Mouse (Mus musculus): Measurements from ENCODE around the gene Zfp592.
"Not testable (repeated sequence)": the region's sequence is repeated elsewhere in the genome, so short reads cannot be mapped to it uniquely, and the experiment has no call there.

Gene Zfp592

DNA sequence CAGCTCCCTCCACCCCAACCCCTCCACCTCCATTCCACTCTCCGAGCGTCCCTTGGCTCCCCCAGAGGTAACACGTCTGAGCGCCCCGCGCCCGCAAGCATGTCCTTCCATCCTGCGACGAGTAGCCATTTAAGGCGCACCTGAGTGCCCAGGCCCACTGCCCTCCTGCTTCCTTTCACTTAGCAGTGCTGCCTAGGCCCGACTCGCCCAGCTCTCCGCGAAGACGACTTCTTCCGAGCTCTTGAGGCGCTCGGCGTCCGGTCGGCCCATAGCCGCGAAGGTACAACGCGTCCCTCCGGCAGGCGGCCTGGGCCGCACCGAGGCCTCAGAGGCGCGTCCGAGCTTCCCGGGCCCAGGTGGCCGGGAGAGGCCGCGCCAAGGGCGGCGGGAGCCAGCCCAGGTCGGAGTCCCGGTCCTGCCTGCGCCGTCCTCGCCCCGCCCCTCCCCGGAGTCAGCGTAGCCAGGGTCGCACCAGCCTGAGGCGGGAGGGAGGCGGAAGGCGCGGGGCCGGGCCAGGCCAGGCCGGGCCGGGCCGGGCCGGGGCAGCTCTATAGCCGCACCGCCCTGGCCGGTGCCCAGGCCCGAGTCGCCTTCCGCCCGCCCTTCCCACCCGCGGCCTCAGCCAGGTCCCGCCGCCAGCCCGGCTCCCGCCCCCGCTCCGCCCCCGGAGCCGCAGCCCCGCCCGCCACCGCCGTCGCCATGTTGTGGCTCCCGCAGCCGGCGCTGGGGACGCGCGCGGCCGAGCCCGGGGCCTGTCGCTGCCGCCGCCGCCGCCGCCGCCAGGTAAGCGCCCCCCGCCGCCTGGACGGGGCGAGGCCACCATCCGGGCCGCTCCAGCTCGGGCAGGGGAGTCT lies at the start of gene Zfp592:
Gene Zfp592 (plus strand): TSS at position 702 of the 854 bp plus-strand sequence.
- peak; percentile 76 for DNase-seq

- peak; percentile 89 for DNase-seq
Observed at GRCm38 (mm10) chr7:80947445-80948350, 45.8 kb upstream of the Zfp592 start, which contains the start of gene Sec11a. Gene Sec11a, minus strand, starts transcription at chr7:80947780.

- DNase-seq, result no peak
Observed at GRCm38 (mm10) chr7:80951461-80951860, 42.0 kb upstream of the Zfp592 start.

GRCm38 (mm10) chr7:80952140-80952539 lies 41.3 kb upstream of the Zfp592 start:
- no peak for DNase-seq

DNA sequence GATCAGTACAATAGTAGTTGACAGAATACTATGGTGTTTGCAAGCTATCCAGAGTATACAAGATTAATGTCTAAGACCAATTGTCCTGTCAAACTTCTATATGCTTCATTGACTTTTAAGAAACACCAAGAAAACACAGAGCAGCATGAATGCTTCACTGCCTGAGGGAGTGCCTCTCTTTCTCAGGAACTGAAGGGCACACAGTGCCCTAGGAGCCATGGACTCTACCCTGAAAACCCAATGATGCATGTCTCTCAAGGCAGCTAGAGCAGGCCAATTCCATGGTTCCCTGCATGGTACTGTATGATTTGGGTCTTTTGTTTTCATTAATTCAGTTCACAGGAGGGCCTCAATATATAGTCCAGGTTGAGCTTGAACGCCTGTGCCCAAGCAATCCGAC lies 39.2 kb upstream of the Zfp592 start:
- DNase-seq, result no peak

GRCm38 (mm10) chr7:80956891-80957290 lies 36.6 kb upstream of the Zfp592 start:
- no peak for DNase-seq

- DNase-seq, result no peak
Observed at GRCm38 (mm10) chr7:80959003-80959402, 34.5 kb upstream of the Zfp592 start.

- no peak for DNase-seq
Observed at GRCm38 (mm10) chr7:80962799-80963198, 30.7 kb upstream of the Zfp592 start.

DNA sequence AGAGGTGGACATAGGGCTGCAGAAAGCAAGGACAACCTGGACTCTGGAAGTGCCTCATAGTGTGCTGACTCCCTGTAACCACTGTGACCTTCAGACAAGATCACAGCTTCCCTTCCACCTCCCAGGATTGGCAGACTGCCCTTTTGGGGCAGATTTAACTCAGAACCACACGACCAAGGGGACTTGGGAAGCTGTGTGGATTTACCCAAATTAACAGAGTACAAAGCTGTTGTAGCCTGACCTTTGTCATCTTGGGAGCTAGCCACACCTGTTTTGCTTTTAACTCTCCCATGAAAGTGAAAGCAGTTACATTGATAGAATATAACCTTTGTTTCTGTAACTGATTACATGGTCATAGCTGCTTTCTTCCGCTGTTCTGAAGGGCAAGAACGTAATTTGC lies 22.6 kb upstream of the Zfp592 start:
- DNase-seq, result no peak

- no peak for DNase-seq
Observed at GRCm38 (mm10) chr7:80971419-80971818, 22.1 kb upstream of the Zfp592 start.

GRCm38 (mm10) chr7:80972082-80972481 lies 21.4 kb upstream of the Zfp592 start:
- no peak for DNase-seq

GRCm38 (mm10) chr7:80972920-80973637 lies 20.4 kb upstream of the Zfp592 start:
- DNase-seq, result not testable (repeated sequence)

DNA sequence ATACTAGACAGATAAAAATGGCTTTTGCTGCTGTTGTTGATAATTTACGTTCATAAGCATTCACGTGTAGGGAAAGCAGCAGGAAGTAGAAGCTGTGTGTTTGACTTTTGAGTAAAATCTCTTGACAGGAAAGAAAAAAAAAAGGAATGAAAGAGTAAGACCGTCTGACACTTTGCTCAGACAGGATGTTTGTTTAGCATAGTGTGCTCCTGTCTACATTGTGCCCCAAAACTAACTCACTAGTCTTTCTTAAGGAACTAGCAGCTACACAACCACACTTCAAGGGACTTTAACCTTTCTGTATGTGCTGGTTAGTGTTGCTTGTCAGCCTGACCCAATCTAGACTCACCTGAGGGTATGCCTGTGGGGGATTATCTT lies 19.9 kb upstream of the Zfp592 start:
- not testable (repeated sequence) for DNase-seq

DNA sequence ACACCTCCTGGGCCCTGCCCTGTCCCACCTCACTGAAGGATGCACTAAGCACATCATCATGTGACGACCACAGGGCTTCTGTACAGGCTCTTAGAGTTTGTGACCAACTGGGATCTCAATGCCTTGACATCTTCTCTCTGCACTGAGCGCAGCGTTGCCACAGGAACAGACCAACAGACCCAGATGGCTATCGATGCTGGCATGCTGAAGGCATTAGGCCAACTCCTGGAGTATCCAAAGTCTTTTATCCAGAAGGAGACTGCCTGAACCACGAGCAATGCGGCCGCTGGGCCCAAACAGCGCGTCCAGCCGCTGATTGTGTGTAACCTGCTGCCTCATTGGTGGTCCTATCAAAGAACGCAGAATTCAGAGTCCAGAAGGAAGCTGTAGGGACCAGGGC lies 12.9 kb upstream of the Zfp592 start:
- no peak for DNase-seq

DNA sequence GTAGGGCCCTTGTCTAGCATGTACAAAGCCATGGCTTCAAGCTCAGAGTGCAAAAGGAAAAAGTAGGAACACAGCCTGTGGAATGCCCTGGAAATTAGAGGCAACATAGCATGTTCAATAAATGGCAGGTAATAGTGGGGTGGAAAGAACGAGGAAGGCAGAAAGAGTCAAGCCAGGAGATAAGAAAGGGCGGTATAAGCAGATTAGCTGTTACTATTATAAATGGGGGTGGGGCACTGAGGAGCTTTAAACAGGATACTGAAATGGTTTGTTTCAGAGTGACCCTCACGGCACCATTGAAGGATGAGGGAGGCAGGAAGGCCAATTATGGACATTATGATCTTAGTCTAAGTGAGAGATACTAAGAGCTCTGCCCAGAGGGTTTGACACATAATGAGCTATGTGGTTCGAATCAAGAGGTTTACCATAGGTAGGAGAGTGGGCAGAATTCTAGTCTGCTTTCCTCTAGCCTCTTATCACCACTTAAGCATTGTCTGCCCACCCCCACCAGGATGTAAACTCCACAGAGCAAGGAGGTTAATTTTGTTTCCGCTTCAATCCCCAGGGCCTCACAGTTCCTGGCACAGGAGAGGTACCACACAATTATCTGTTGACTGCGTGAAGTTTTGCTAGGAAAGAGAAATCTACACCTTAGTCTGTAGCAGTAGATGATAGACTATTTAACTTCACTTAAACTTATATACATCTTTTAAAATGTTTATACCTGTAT lies 6.9 kb upstream of the Zfp592 start:
- DNase-seq, result no peak

- DNase-seq, result no peak
Observed at GRCm38 (mm10) chr7:80987805-80988625, 5.5 kb upstream of the Zfp592 start.

DNA sequence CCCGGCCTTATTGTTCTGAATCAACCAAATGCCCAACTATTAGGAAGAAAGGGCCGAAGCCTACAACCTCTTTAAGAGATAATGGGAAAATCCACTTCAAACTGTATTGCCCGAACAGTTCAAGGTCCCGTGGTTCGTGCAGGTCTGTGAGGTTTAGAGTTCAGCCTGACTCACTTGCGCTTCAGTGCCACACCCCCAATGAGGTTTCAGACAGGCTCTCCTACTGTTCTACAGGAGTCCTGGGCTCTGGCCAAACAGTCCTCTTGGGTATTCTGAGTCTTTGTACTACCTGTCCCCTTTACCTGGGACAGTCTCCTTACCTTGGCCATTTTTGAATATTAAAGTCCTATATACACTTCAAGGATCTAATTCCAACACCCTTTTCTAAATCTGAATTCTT lies 3.2 kb upstream of the Zfp592 start:
- no peak for DNase-seq

DNA sequence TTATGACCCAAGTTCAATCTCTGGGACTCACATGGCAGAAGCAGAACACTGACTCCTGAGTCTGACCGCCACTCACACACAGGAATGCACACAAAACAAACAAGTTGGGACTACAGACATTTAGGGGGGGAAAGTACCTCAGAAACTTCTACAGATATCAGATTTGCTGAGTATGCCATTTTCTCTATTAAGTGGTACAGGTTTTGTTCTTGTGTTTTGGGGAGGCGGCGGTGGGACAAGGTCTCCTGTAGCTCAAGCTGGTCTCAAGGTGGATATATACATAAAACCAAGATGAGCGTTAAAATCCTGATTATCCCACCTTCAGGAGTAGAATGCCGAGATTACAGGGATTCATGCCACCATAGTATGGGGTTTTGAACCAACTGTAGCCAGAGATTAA lies 1.9 kb upstream of the Zfp592 start:
- no peak for DNase-seq

GRCm38 (mm10) chr7:80992063-80992462 lies 1.4 kb upstream of the Zfp592 start:
- DNase-seq, result no peak

GRCm38 (mm10) chr7:80992631-80992979 lies 876 bp upstream of the Zfp592 start:
- no peak for DNase-seq

DNA sequence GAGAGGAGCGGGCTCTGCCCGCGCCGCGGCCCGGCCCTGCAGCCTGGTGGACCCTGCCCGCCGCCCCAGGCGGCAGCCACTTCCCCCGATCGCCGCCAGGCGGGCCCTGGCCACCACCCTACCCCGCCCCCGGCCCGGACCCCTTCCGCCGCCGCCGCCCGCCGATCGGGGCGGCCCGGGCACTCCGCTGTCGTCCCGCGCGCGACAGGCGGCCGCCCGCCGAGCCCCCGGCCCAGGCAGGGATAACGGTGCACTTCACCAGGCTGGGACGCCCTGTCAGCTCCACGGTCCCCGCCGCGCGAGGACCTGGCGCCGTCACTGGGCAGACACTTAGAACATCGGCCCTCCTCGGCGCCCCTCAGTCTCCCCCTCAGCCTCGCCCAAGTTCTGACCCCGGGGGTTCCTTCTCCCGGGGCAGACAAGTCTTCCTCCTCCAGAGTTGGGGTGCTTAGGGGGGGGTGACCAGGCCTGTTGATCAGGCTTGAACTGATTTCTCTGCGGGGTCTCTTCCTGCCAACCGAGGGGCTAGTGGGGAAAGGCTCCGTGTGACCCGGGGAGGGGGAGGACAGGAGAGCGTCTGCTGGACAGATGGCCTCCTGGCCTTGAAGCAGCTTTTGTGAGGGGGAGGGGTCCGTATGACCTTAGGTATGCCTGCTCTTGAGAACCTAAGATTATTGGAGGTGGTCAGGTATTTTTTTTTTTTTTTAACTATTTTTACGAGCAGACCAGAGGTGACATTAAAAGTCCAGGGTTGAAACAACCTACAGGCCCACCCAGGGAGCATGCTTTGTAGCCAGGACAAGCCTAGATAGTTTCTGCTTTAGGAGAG lies 567 bp downstream of the Zfp592 start:
- DNase-seq, result no peak
